Mouse (Mus musculus): ENCODE data around the gene Vcpkmt.
"Not testable (repeated sequence)": the region's sequence is repeated elsewhere in the genome, so short reads cannot be mapped to it uniquely, and the experiment has no call there.

DNA sequence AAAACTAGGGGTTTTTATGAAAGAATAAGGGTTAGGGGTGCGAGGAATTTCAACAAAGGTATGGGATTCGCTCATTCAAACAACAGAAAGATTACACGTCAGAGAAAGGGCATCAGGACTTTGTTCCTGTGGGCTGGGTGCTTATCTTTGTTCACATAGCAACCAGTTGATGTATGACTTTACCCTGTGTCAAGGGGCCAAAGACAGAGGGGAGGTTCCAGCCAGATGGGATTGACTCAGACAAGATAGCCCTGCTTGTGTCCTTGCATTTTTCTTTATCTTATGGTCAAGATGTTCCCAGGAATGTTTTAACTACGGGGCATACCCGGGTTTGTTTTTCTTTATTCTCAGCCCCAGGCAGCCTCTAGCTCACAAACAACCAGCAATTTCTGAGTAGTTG lies 35.8 kb upstream of the Vcpkmt start:
- TF ChIP-seq SMC3 (IDR thresholded peaks at IDR 0.05; ENCODE audit: low read depth, low read length); CTCF (IDR thresholded peaks at IDR 0.05 in 2 of 3, conservative IDR thresholded peaks at IDR 0.05 in 1 of 3; ENCODE audit: control insufficient read depth in 1 of 3, insufficient read depth in 1 of 3, low read depth in 2 of 3, low read length in 3 of 3, poor library complexity in 1 of 3, severe bottlenecking in 1 of 3); ZKSCAN1 (IDR thresholded peaks at IDR 0.05; ENCODE audit: low read depth, low read length); TAL1 (IDR thresholded peaks at IDR 0.05; ENCODE audit: low read length); USF2 (IDR thresholded peaks at IDR 0.05; ENCODE audit: borderline replicate concordance in 1 of 2, insufficient read depth in 1 of 2, low read depth in 1 of 2, low read length in 2 of 2): not testable (repeated sequence)
